Mouse (Mus musculus): ENCODE results near the gene Emc1.
"Not testable (repeated sequence)": the region's sequence is repeated elsewhere in the genome, so short reads cannot be mapped to it uniquely, and the experiment has no call there.

Gene Emc1

GRCm38 (mm10) chr4:139352832-139353231 is 445 bp downstream of the Emc1 start:
- in situ Hi-C loops (cut with MboI; ENCODE audit: low sequenced_read_pairs) = no loop called here

GRCm38 (mm10) chr4:139357211-139357610 is 4.8 kb downstream of the Emc1 start:
- in situ Hi-C loops (cut with MboI; ENCODE audit: low sequenced_read_pairs) = no loop called here

GRCm38 (mm10) chr4:139360761-139361548 is 8.6 kb downstream of the Emc1 start:
- in situ Hi-C loops (cut with MboI; ENCODE audit: low sequenced_read_pairs) = no loop called here

GRCm38 (mm10) chr4:139367336-139367735 is 14.9 kb downstream of the Emc1 start:
- in situ Hi-C loops (cut with MboI; ENCODE audit: low sequenced_read_pairs) = no loop called here

- in situ Hi-C loops (cut with MboI; ENCODE audit: low sequenced_read_pairs) = no loop called here
These were observed 15.7 kb downstream of the Emc1 start for GRCm38 (mm10) chr4:139368038-139368437.

GRCm38 (mm10) chr4:139373130-139373529 is 20.7 kb downstream of the Emc1 start:
- in situ Hi-C loops (cut with MboI; ENCODE audit: low sequenced_read_pairs) = no loop called here

GRCm38 (mm10) chr4:139373531-139373930 is 21.1 kb downstream of the Emc1 start:
- in situ Hi-C loops (cut with MboI; ENCODE audit: low sequenced_read_pairs) = no loop called here

GRCm38 (mm10) chr4:139379719-139380118 is 27.3 kb downstream of the Emc1 start:
- in situ Hi-C loops (cut with MboI; ENCODE audit: low sequenced_read_pairs) = no loop called here

GRCm38 (mm10) chr4:139380207-139380748 is 27.9 kb downstream of the Emc1 start:
- in situ Hi-C loops (cut with MboI; ENCODE audit: low sequenced_read_pairs) = no loop called here

- in situ Hi-C loops (cut with MboI; ENCODE audit: low sequenced_read_pairs) = no loop called here
These were observed 28.5 kb downstream of the Emc1 start for GRCm38 (mm10) chr4:139380775-139381451.

GRCm38 (mm10) chr4:139381452-139381845 is 29.1 kb downstream of the Emc1 start:
- in situ Hi-C loops (cut with MboI; ENCODE audit: low sequenced_read_pairs) = no loop called here

GRCm38 (mm10) chr4:139382231-139382630 is 29.8 kb downstream of the Emc1 start:
- in situ Hi-C loops (cut with MboI; ENCODE audit: low sequenced_read_pairs) = no loop called here

GRCm38 (mm10) chr4:139385841-139386240 is 33.5 kb downstream of the Emc1 start:
- in situ Hi-C loops (cut with MboI; ENCODE audit: low sequenced_read_pairs) = not testable (repeated sequence)

- in situ Hi-C loops (cut with MboI; ENCODE audit: low sequenced_read_pairs) = no loop called here
These were observed 34.5 kb downstream of the Emc1 start for GRCm38 (mm10) chr4:139386869-139387319.

- in situ Hi-C loops (cut with MboI; ENCODE audit: low sequenced_read_pairs) = no loop called here
These were observed 37.2 kb downstream of the Emc1 start for GRCm38 (mm10) chr4:139389557-139389956.

- in situ Hi-C loops (cut with MboI; ENCODE audit: low sequenced_read_pairs) = no loop called here
These were observed 43.0 kb downstream of the Emc1 start for GRCm38 (mm10) chr4:139395431-139395830.

GRCm38 (mm10) chr4:139400487-139400886 is 48.1 kb downstream of the Emc1 start:
- in situ Hi-C loops (cut with MboI; ENCODE audit: low sequenced_read_pairs) = no loop called here

- in situ Hi-C loops (cut with MboI; ENCODE audit: low sequenced_read_pairs) = no loop called here
These were observed 50.8 kb downstream of the Emc1 start for GRCm38 (mm10) chr4:139403214-139403613.

GRCm38 (mm10) chr4:139411351-139411750 is 59.0 kb downstream of the Emc1 start:
- in situ Hi-C loops (cut with MboI; ENCODE audit: low sequenced_read_pairs) = no loop called here

- in situ Hi-C loops (cut with MboI; ENCODE audit: low sequenced_read_pairs) = no loop called here
These were observed 65.5 kb downstream of the Emc1 start for GRCm38 (mm10) chr4:139417868-139418267.

GRCm38 (mm10) chr4:139421621-139422020 is 69.2 kb downstream of the Emc1 start:
- in situ Hi-C loops (cut with MboI; ENCODE audit: low sequenced_read_pairs) = no loop called here

- in situ Hi-C loops (cut with MboI; ENCODE audit: low sequenced_read_pairs) = no loop called here
These were observed 70.0 kb downstream of the Emc1 start for GRCm38 (mm10) chr4:139422409-139422808.

Data from CH12F3 (cell line).